Mouse (Mus musculus): Measurements from ENCODE around the gene Aurka.

DNA sequence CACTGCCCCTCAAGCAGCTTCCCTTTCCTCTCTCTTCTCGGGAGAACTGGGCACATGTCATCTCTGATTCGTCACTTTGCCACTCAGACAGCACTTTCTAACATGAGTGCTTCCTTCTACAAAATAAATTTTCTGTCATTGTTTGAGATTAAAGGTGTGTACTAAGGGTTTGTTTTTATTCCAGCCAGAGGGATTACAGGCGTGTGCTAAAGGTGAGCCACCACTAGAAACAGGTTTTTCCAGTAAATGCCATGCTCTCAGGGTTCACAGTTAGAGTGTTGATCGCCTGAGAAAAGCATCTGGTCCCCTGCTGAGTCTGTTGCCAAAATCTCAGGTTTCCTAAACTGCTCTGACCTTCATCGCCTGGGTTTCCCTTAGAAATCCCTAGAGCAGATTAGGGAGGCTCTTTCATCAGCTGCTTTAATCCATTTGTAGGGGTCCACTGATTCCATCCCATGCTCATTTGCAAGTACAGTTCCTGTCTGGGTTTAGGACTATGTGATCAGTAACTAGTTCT is 6.7 kb upstream of the Aurka start:
- TF ChIP-seq POLR2A (IDR thresholded peaks at IDR 0.05; ENCODE audit: borderline replicate concordance, control insufficient read depth, low read depth, low read length) (no peak), CTCF (IDR thresholded peaks at IDR 0.05; ENCODE audit: control insufficient read depth, insufficient read depth, low read length) (no peak)
